Mouse (Mus musculus) neural tube, embryonic 15.5 days (tissue): Measurements from ENCODE around the gene Phf24. TPM values are rescaled to one million over a fixed set of nuclear protein-coding genes. Genes with fewer than 3 reads are reported as not detected.
"Not testable (repeated sequence)": the region's sequence is repeated elsewhere in the genome, so short reads cannot be mapped to it uniquely, and the experiment has no call there.

Source experiments
- ATAC-seq: fragments of 200-750 bp; cut with Nextera tagmentation; 2 replicates; pipeline ENCODE4 v1.8.0; 2017; ENCODE audit warnings: mild to moderate bottlenecking, moderate TSS enrichment, moderate library complexity; ENCODE audit not compliant: low FRiP score
- H3K27ac ChIP-seq: fragments of 300-500 bp; sonication (generic); replicated peaks from 2 replicates; pipeline ENCODE4 v1.5.1; 2015; ENCODE audit warnings: mild to moderate bottlenecking, inconsistent platforms
- H3K27me3 ChIP-seq: fragments of 300-500 bp; sonication (generic); replicated peaks from 2 replicates; pipeline ENCODE4 v1.6.1; 2015; ENCODE audit warnings: inconsistent platforms
- H3K36me3 ChIP-seq: fragments of 300-500 bp; sonication (generic); 2 replicates; pipeline ENCODE4 v1.6.1; 2015; ENCODE audit warnings: inconsistent platforms
- H3K4me1 ChIP-seq: fragments of 300-500 bp; sonication (generic); 2 replicates; pipeline ENCODE4 v1.6.1; 2015; ENCODE audit warnings: inconsistent platforms
- H3K4me2 ChIP-seq: fragments of 300-500 bp; sonication (generic); 2 replicates; pipeline ENCODE4 v1.6.1; 2015; ENCODE audit warnings: inconsistent platforms, mild to moderate bottlenecking, moderate library complexity
- H3K4me3 ChIP-seq: fragments of 300-500 bp; sonication (generic); replicated peaks from 2 replicates; pipeline ENCODE4 v1.5.1; 2015; ENCODE audit warnings: mild to moderate bottlenecking, inconsistent platforms
- H3K9ac ChIP-seq: fragments of 300-500 bp; sonication (generic); replicated peaks from 2 replicates; pipeline ENCODE4 v1.6.1; 2015; ENCODE audit warnings: mild to moderate bottlenecking, inconsistent platforms
- H3K9me3 ChIP-seq: fragments of 300-500 bp; sonication (generic); replicated peaks from 2 replicates; pipeline ENCODE4 v1.6.1; 2016; ENCODE audit warnings: inconsistent platforms
- WGBS: fragments of 180-500 bp; shearing (Covaris S2); methylation state at CpG from one replicate; pipeline ENCODE4 v1.1.7; 2015; ENCODE audit warnings: mixed read lengths; 5-methylcytosine and 5-hydroxymethylcytosine counted together
- polyA plus RNA-seq: library from polyadenylated mRNA; unstranded; fragments of >200 nt; fragmentation: Nextera tagmentation; extraction: Ambion mirVana; gene quantifications from 2 replicates; pipeline ENCODE4 v1.2.1, GENCODE M21; 2015

Gene Phf24
- polyA plus RNA-seq, 1 experiment from 2014 or later, result 46.1 TPM

DNA sequence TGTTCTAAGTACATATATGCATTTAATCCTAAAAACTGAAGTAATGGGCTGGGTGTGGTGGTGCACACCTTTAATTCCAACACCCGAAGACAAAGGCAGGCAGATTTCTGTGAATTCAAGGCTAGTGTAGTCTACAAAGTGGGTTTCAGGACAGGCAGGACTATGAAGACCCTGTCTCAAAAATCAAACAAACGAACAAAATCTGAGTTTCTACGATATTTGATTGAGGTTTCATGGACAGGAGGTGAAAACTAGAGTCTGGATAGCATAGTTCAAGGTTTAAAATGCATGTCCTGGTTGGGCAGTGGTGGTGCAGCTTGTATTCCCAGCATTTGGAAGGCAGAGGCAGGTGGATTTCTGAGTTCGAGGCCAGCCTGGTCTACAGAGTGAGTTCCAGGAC, 52.8 kb downstream of the Phf24 start, which contains the start of gene 1700022I11Rik:
TSS of gene 1700022I11Rik (plus strand) at position 301 of the 400 bp plus-strand sequence.
- H3K36me3 ChIP-seq, result no peaks in the 10 kb centered on the region
- peaks cover 8% of the 10 kb centered on the region for H3K4me1 ChIP-seq
- no peak within 1 kb of the TSS for H3K27ac ChIP-seq
- no peak within 1 kb of the TSS for H3K9ac ChIP-seq
- no peak within 1 kb of the TSS for H3K4me2 ChIP-seq
- 94% methylated on average over 4 of the region's 4 CpGs for WGBS
- no peak for ATAC-seq
- no peaks in the 10 kb centered on the region for H3K27me3 ChIP-seq
- H3K4me3 ChIP-seq, result no peak within 1 kb of the TSS
- H3K9me3 ChIP-seq, result no peaks in the 10 kb centered on the region

- H3K4me1 ChIP-seq, result no peaks in the 10 kb centered on the region
- 69% methylated on average over 4 of the region's 4 CpGs for WGBS
- no peak overlapping the region for H3K4me3 ChIP-seq
- H3K4me2 ChIP-seq, result no peak overlapping the region
- no peak overlapping the region for H3K9ac ChIP-seq
- no peaks in the 10 kb centered on the region for H3K9me3 ChIP-seq
- H3K36me3 ChIP-seq, result peaks cover 7% of the 10 kb centered on the region; the same call in 1 of the 2 replicates
- ATAC-seq, result no peak
- H3K27me3 ChIP-seq, result no peaks in the 10 kb centered on the region
- no peak overlapping the region for H3K27ac ChIP-seq
These were observed 56.5 kb downstream of the Phf24 start for GRCm38 (mm10) chr4:42972952-42973351.

DNA sequence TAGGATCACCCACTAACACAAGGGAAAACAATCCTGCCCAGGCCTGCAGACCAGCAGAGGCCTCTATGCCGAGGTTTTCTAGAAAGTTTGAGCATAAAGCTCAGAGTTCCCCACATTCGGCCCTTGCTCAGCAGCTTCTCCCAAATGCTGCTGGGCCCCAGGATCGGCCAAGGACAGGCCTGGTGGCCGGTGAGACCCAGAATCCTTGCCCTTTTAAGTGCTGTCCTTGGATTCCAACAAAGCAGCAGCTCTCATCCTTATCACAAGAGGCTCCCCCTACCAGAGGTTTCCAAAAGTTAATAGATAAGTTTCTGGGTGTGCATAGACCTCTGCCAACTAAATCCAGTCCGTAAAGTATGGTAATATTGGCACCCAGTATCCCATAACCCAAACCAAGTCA, 57.4 kb downstream of the Phf24 start:
- H3K9ac ChIP-seq, result no peak overlapping the region
- H3K36me3 ChIP-seq, result peaks cover 16% of the 10 kb centered on the region
- WGBS, result 84% methylated on average over 5 of the region's 5 CpGs
- no peak for ATAC-seq
- no peak overlapping the region for H3K4me3 ChIP-seq
- H3K9me3 ChIP-seq, result no peaks in the 10 kb centered on the region
- H3K27ac ChIP-seq, result no peak overlapping the region
- H3K4me1 ChIP-seq, result no peaks in the 10 kb centered on the region
- no peaks in the 10 kb centered on the region for H3K27me3 ChIP-seq
- H3K4me2 ChIP-seq, result no peak overlapping the region

DNA sequence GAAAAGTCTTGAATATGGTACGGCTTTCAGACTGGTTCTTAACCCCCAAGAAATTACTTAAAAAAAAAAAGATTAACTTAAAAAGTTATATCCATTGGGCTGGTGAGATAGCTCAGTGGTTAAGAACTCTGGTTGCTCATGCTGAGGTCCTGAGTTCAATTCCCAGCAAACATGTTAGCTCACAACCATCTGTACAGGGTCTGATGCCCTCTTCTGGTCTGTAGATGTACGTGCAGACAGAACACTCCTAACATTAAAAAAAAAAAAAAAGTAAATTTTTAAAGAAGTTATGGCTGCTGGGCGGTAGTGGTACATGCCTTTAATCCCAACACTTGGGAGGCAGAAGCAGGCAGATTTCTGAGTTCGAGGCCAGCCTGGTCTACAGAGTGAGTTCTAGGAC, 61.6 kb downstream of the Phf24 start:
- Histone ChIP-seq H3K36me3 (peaks cover 44% of the 10 kb centered on the region), H3K4me1 (no peaks in the 10 kb centered on the region), H3K4me2 (no peak overlapping the region), H3K9ac (no peak overlapping the region), H3K27ac (no peak overlapping the region), H3K4me3 (no peak overlapping the region), H3K27me3 (no peaks in the 10 kb centered on the region), H3K9me3 (no peaks in the 10 kb centered on the region)
- 95% methylated on average over 4 of the region's 4 CpGs for WGBS
- no peak for ATAC-seq

DNA sequence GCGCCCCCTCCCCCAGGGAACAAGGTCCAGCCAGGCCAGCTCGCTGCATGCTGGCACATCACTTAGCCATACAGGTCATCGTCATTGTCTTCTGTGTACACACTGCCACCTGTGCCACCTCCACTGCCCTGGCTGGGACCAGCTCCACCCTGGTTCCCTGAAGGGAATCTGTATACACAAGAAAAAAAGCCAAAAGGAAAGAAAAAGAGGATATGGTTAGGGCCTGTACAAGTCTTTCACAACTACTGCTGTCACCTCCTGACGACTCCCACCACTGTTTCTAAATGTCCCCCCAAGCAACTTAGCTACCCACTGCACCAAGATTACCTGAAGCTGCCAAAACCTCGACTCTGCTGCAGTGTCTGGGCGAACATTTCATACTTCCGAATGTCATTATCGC, 64.0 kb downstream of the Phf24 start:
- H3K36me3 ChIP-seq, result peaks cover 65% of the 10 kb centered on the region
- 97% methylated on average over 8 of the region's 8 CpGs for WGBS
- H3K9ac ChIP-seq, H3K27ac ChIP-seq, H3K9me3 ChIP-seq, H3K4me2 ChIP-seq, H3K4me1 ChIP-seq, H3K4me3 ChIP-seq, H3K27me3 ChIP-seq, ATAC-seq: not testable (repeated sequence)

GRCm38 (mm10) chr4:42988296-42988695, 71.8 kb downstream of the Phf24 start:
- ATAC-seq, result no peak
- no peaks in the 10 kb centered on the region for H3K27me3 ChIP-seq
- H3K36me3 ChIP-seq, result peaks cover 97% of the 10 kb centered on the region
- H3K9ac ChIP-seq, result no peak overlapping the region
- no peaks in the 10 kb centered on the region for H3K9me3 ChIP-seq
- no peak overlapping the region for H3K27ac ChIP-seq
- 87% methylated on average over 1 of the region's 1 CpGs for WGBS
- no peak overlapping the region for H3K4me2 ChIP-seq
- no peak overlapping the region for H3K4me3 ChIP-seq
- H3K4me1 ChIP-seq, result no peaks in the 10 kb centered on the region

Other genes with a start within 250 kb of the Phf24 start
- 0.27 and 0.41 TPM in 2 replicates for gene 4930578G10Rik, start 181.1 kb upstream of the Phf24 start, polyA plus RNA-seq
- gene Ccl19, start 160.1 kb upstream of the Phf24 start, polyA plus RNA-seq, result 0.45 and 1.0 TPM in 2 replicates
- gene Ccl21a, start 142.7 kb upstream of the Phf24 start, polyA plus RNA-seq, result 1.1 and 29.5 TPM in 2 replicates
- gene Fam205a1, start 62.8 kb upstream of the Phf24 start, polyA plus RNA-seq, result 0.08 TPM in 1 of 2 replicates, not detected in the other
- 0.49 and 0.51 TPM in 2 replicates for gene Gm12394, start 59.9 kb upstream of the Phf24 start, polyA plus RNA-seq
- gene Fam205c, start 42.4 kb upstream of the Phf24 start, polyA plus RNA-seq, result 1.4 and 2.6 TPM in 2 replicates
- 44.3 and 48.7 TPM in 2 replicates for gene Dnajb5, start 33.2 kb downstream of the Phf24 start, polyA plus RNA-seq
- 0.31 and 0.50 TPM in 2 replicates for gene 1700022I11Rik, start 52.9 kb downstream of the Phf24 start, polyA plus RNA-seq
- gene Vcp, start 83.8 kb downstream of the Phf24 start, polyA plus RNA-seq, result 477 and 496 TPM in 2 replicates
- 21.0 and 22.8 TPM in 2 replicates for gene Fancg, start 93.8 kb downstream of the Phf24 start, polyA plus RNA-seq
- gene Pigo, start 109.2 kb downstream of the Phf24 start, polyA plus RNA-seq, result 27.8 and 30.8 TPM in 2 replicates
- gene Stoml2, start 115.0 kb downstream of the Phf24 start, polyA plus RNA-seq, result 231 and 240 TPM in 2 replicates
- 27.5 and 28.5 TPM in 2 replicates for gene Fam214b, start 129.6 kb downstream of the Phf24 start, polyA plus RNA-seq
- gene Unc13b, start 142.3 kb downstream of the Phf24 start, polyA plus RNA-seq, result 11.1 and 12.3 TPM in 2 replicates